Mouse (Mus musculus): ENCODE measurements around the gene Sphk2.

DNA sequence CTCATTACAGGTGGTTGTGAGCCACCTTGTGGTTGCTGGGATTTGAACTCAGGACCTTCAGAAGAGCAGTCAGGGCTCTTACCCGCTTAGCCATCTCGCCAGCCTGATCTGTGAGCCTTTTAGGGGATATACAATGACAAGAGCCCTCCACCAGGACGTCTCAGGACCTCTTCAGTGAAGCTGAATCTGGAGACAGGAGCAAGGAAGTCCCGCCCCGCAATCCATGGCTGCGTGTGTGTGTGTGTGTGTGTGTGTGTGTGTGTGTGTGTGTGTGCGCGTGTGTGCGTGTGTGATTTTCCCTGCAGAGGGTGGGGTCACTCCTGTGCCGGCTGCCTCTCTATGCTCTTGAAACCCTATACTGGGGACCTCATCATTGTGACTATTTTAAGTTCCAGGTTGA, 22.0 kb upstream of the Sphk2 start:
- TF ChIP-seq CTCF (IDR thresholded peaks at IDR 0.05; ENCODE audit: borderline replicate concordance, extremely low read depth, insufficient read depth, insufficient read length) (no peak), POLR2A (IDR thresholded peaks at IDR 0.05; ENCODE audit: borderline replicate concordance, extremely low read depth, insufficient read depth, insufficient read length, poor library complexity, severe bottlenecking) (no peak)
